Mouse (Mus musculus) heart, embryonic 10.5 days (tissue): Measurements from ENCODE around the gene Galnt14. TPM values are rescaled to one million over a fixed set of nuclear protein-coding genes. Genes with fewer than 3 reads are reported as not detected.

Experiments
- DNase-seq: peaks from one replicate; pipeline ENCODE4 v3.0.0-alpha.2; 2017; ENCODE audit warnings: low spot score
- H3K27ac ChIP-seq: fragments of 300-500 bp; sonication (generic); 2 replicates; pipeline ENCODE4 v1.5.1; 2016; ENCODE audit warnings: mild to moderate bottlenecking
- H3K27me3 ChIP-seq: fragments of 300-500 bp; sonication (generic); 2 replicates; pipeline ENCODE4 v1.6.1; 2016; ENCODE audit warnings: mild to moderate bottlenecking; ENCODE audit not compliant: poor library complexity, insufficient read depth, severe bottlenecking
- H3K36me3 ChIP-seq: fragments of 300-500 bp; sonication (generic); 2 replicates; pipeline ENCODE4 v1.6.1; 2016; ENCODE audit warnings: mild to moderate bottlenecking, moderate library complexity
- H3K4me1 ChIP-seq: fragments of 300-500 bp; sonication (generic); 2 replicates; pipeline ENCODE4 v1.6.1; 2016; ENCODE audit warnings: mild to moderate bottlenecking
- H3K4me3 ChIP-seq: fragments of 300-500 bp; sonication (generic); 2 replicates; pipeline ENCODE4 v1.5.1; 2016; ENCODE audit warnings: mild to moderate bottlenecking, moderate library complexity
- H3K9me3 ChIP-seq: fragments of 300-500 bp; sonication (generic); 2 replicates; pipeline ENCODE4 v1.6.1; 2016; ENCODE audit warnings: mild to moderate bottlenecking, moderate library complexity
- WGBS: fragments of 180-500 bp; shearing (Covaris S2); methylation state at CpG from one replicate; pipeline ENCODE4 v1.1.7; 2016; 5-methylcytosine and 5-hydroxymethylcytosine counted together
- polyA plus RNA-seq: library from polyadenylated mRNA; unstranded; fragments of >200 nt; fragmentation: Nextera tagmentation; extraction: Ambion mirVana; gene quantifications from 2 replicates; pipeline ENCODE4 v1.2.1, GENCODE M21; 2016

Gene Galnt14
- 1.3 and 3.0 TPM in 2 replicates for polyA plus RNA-seq

- peak; percentile 80 for DNase-seq
- H3K9me3 ChIP-seq = no peaks in the 10 kb centered on the region
- no peaks in the 10 kb centered on the region for H3K36me3 ChIP-seq
- peak within 1 kb of the TSS; percentile 43 for H3K27ac ChIP-seq
- under 1% methylated on average over 75 of the region's 75 CpGs for WGBS
- peaks cover 62% of the 10 kb centered on the region for H3K27me3 ChIP-seq
- H3K4me1 ChIP-seq = peaks cover 15% of the 10 kb centered on the region; the same call in 1 of the 2 replicates
- H3K4me3 ChIP-seq = peak within 1 kb of the TSS; percentile 69
These were observed at the start of gene Galnt14 for GRCm38 (mm10) chr17:73710042-73710911. TSS of gene Galnt14 (minus strand) at chr17:73710453.

GRCm38 (mm10) chr17:73743681-73744311, 33.5 kb upstream of the Galnt14 start:
- no peaks in the 10 kb centered on the region for H3K9me3 ChIP-seq
- no peaks in the 10 kb centered on the region for H3K4me1 ChIP-seq
- 3% methylated on average over 6 of the region's 6 CpGs for WGBS
- peak; percentile 88 for DNase-seq
- no peak overlapping the region for H3K27ac ChIP-seq
- H3K4me3 ChIP-seq = no peak overlapping the region
- H3K36me3 ChIP-seq = no peaks in the 10 kb centered on the region
- peaks cover 3% of the 10 kb centered on the region; the same call in 1 of the 2 replicates for H3K27me3 ChIP-seq

GRCm38 (mm10) chr17:73723885-73724682, 13.8 kb upstream of the Galnt14 start:
- H3K27ac ChIP-seq = no peak overlapping the region
- WGBS = 57% methylated on average over 8 of the region's 8 CpGs
- no peak overlapping the region for H3K4me3 ChIP-seq
- H3K9me3 ChIP-seq = no peaks in the 10 kb centered on the region
- no peaks in the 10 kb centered on the region for H3K4me1 ChIP-seq
- DNase-seq = no peak
- H3K27me3 ChIP-seq = peaks cover 15% of the 10 kb centered on the region
- H3K36me3 ChIP-seq = no peaks in the 10 kb centered on the region

- no peaks in the 10 kb centered on the region for H3K4me1 ChIP-seq
- DNase-seq = no peak
- H3K9me3 ChIP-seq = no peaks in the 10 kb centered on the region
- H3K27ac ChIP-seq = no peak overlapping the region
- H3K4me3 ChIP-seq = no peak overlapping the region
- 84% methylated on average over 2 of the region's 2 CpGs for WGBS
- no peaks in the 10 kb centered on the region for H3K36me3 ChIP-seq
- H3K27me3 ChIP-seq = peaks cover 16% of the 10 kb centered on the region
These were observed 8.9 kb upstream of the Galnt14 start for GRCm38 (mm10) chr17:73719021-73719748.

DNA sequence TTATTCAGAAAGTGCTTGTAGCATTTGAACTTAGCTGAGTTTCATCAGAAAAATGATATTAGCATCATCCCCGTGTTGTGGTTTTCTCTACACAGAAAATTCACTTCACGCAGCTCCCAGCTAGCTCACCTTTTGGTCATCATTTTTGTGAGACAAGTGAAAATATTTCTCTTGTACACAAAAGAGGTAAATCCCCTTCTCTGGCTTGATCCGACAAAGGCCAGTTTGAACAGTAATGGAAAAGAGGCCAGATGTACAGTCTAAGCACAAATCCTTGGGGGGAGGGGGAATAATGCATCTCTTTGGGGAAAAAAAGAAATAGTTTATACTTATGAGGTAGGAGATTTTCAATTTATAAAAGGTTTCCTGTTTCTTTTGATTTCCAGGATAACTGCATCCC, 6.4 kb upstream of the Galnt14 start:
- Histone ChIP-seq H3K9me3 (no peaks in the 10 kb centered on the region), H3K4me1 (no peaks in the 10 kb centered on the region), H3K4me3 (no peak overlapping the region), H3K36me3 (no peaks in the 10 kb centered on the region), H3K27me3 (peaks cover 26% of the 10 kb centered on the region), H3K27ac (no peak overlapping the region)
- WGBS = 81% methylated on average over 3 of the region's 3 CpGs
- no peak for DNase-seq

GRCm38 (mm10) chr17:73714440-73715221, 4.4 kb upstream of the Galnt14 start:
- no peak for DNase-seq
- Histone ChIP-seq H3K27ac (no peak overlapping the region), H3K4me1 (peaks cover 9% of the 10 kb centered on the region; the same call in 1 of the 2 replicates), H3K27me3 (peaks cover 45% of the 10 kb centered on the region), H3K36me3 (no peaks in the 10 kb centered on the region), H3K4me3 (no peak overlapping the region), H3K9me3 (no peaks in the 10 kb centered on the region)
- WGBS = 72% methylated on average over 8 of the region's 8 CpGs

- 48% methylated on average over 11 of the region's 11 CpGs for WGBS
- H3K4me1 ChIP-seq = peaks cover 15% of the 10 kb centered on the region; the same call in 1 of the 2 replicates
- no peak for DNase-seq
- H3K36me3 ChIP-seq = no peaks in the 10 kb centered on the region
- H3K9me3 ChIP-seq = no peaks in the 10 kb centered on the region
- H3K27ac ChIP-seq = no peak overlapping the region
- H3K4me3 ChIP-seq = no peak overlapping the region
- H3K27me3 ChIP-seq = peaks cover 57% of the 10 kb centered on the region
These were observed 3.1 kb upstream of the Galnt14 start for GRCm38 (mm10) chr17:73713347-73713746.

GRCm38 (mm10) chr17:73711919-73712318, 1.7 kb upstream of the Galnt14 start:
- Histone ChIP-seq H3K27me3 (peaks cover 62% of the 10 kb centered on the region), H3K9me3 (no peaks in the 10 kb centered on the region), H3K4me3 (no peak overlapping the region), H3K36me3 (no peaks in the 10 kb centered on the region), H3K4me1 (peaks cover 15% of the 10 kb centered on the region; the same call in 1 of the 2 replicates), H3K27ac (no peak overlapping the region)
- 70% methylated on average over 15 of the region's 15 CpGs for WGBS
- no peak for DNase-seq

GRCm38 (mm10) chr17:73709131-73710041, 867 bp downstream of the Galnt14 start:
- Histone ChIP-seq H3K4me1 (peaks cover 15% of the 10 kb centered on the region; the same call in 1 of the 2 replicates), H3K9me3 (no peaks in the 10 kb centered on the region), H3K4me3 (peak overlapping the region; percentile 69), H3K27ac (peak overlapping the region; percentile 43; the same call in 1 of the 2 replicates), H3K27me3 (peaks cover 62% of the 10 kb centered on the region), H3K36me3 (no peaks in the 10 kb centered on the region)
- DNase-seq = no peak
- 2% methylated on average over 43 of the region's 43 CpGs for WGBS

GRCm38 (mm10) chr17:73708451-73708850, 1.8 kb downstream of the Galnt14 start:
- WGBS = 89% methylated on average over 6 of the region's 6 CpGs
- H3K27ac ChIP-seq = no peak overlapping the region
- no peak for DNase-seq
- no peaks in the 10 kb centered on the region for H3K36me3 ChIP-seq
- peaks cover 15% of the 10 kb centered on the region; the same call in 1 of the 2 replicates for H3K4me1 ChIP-seq
- H3K27me3 ChIP-seq = peaks cover 53% of the 10 kb centered on the region
- H3K4me3 ChIP-seq = no peak overlapping the region
- no peaks in the 10 kb centered on the region for H3K9me3 ChIP-seq

- DNase-seq = no peak
- H3K4me1 ChIP-seq = peaks cover 5% of the 10 kb centered on the region
- H3K9me3 ChIP-seq = no peaks in the 10 kb centered on the region
- H3K27ac ChIP-seq = no peak overlapping the region
- no peaks in the 10 kb centered on the region for H3K36me3 ChIP-seq
- H3K27me3 ChIP-seq = peaks cover 7% of the 10 kb centered on the region; the same call in 1 of the 2 replicates
- no peak overlapping the region for H3K4me3 ChIP-seq
These were observed 6.7 kb downstream of the Galnt14 start for GRCm38 (mm10) chr17:73703571-73703970.
